Mouse (Mus musculus) bone marrow macrophage, adult 2 months (primary cell): Measurements from ENCODE around the gene Irf2. TPM values are rescaled to one million over a fixed set of nuclear protein-coding genes. Genes with fewer than 3 reads are reported as not detected.

Experiments used
- H3K27ac ChIP-seq: 2 replicates; pipeline ENCODE4 v1.5.1; 2012; ENCODE audit warnings: low read depth, low read length; ENCODE audit not compliant: insufficient read depth
- H3K4me1 ChIP-seq: 2 replicates; pipeline ENCODE4 v1.6.1; 2012; ENCODE audit warnings: low read length; ENCODE audit not compliant: control insufficient read depth, insufficient read depth
- H3K4me3 ChIP-seq: 2 replicates; pipeline ENCODE4 v1.5.1; 2012; ENCODE audit warnings: mild to moderate bottlenecking, low read length, moderate library complexity; ENCODE audit not compliant: insufficient read depth
- CTCF ChIP-seq: IDR thresholded peaks from 2 replicates; pipeline ENCODE4 v1.5.1; 2012; ENCODE audit warnings: low read depth, mild to moderate bottlenecking, low read length, moderate library complexity
- POLR2A ChIP-seq: IDR thresholded peaks from 2 replicates; pipeline ENCODE4 v1.6.1; 2012; ENCODE audit warnings: mild to moderate bottlenecking, low read depth, low read length, borderline replicate concordance
- polyA plus RNA-seq: library from polyadenylated mRNA; stranded (reverse); fragments of >200 nt; gene quantifications from 2 replicates; pipeline ENCODE4 v1.2.4, GENCODE M21; 2012; ENCODE audit not compliant: missing spikeins, insufficient read depth, insufficient read length

Gene Irf2
- polyA plus RNA-seq, 1 experiment: 110 TPM

GRCm38 (mm10) chr8:46752986-46753385 lies 13.5 kb downstream of the Irf2 start:
- Histone ChIP-seq H3K4me1 (peaks cover 21% of the 10 kb centered on the region), H3K27ac (no peak overlapping the region), H3K4me3 (no peak overlapping the region)
- no peak for TF ChIP-seq CTCF
- no peak for TF ChIP-seq POLR2A

GRCm38 (mm10) chr8:46754355-46754754 lies 14.8 kb downstream of the Irf2 start:
- no peak overlapping the region for H3K4me3 ChIP-seq
- no peak overlapping the region for H3K27ac ChIP-seq
- TF ChIP-seq CTCF: no peak
- no peak for TF ChIP-seq POLR2A
- peaks cover 21% of the 10 kb centered on the region for H3K4me1 ChIP-seq

- peaks cover 21% of the 10 kb centered on the region for H3K4me1 ChIP-seq
These were observed 16.3 kb downstream of the Irf2 start for GRCm38 (mm10) chr8:46755731-46756333.

GRCm38 (mm10) chr8:46757613-46758012 lies 18.1 kb downstream of the Irf2 start:
- Histone ChIP-seq H3K4me1 (peaks cover 26% of the 10 kb centered on the region), H3K27ac (no peak overlapping the region)
- no peak for TF ChIP-seq POLR2A
- TF ChIP-seq CTCF: no peak

More at GRCm38 (mm10) chr8:46755731-46756333, 16.3 kb downstream of the Irf2 start:
- no peak overlapping the region for H3K4me3 ChIP-seq
- TF ChIP-seq CTCF (no peak), POLR2A (no peak)
- H3K27ac ChIP-seq: no peak overlapping the region

GRCm38 (mm10) chr8:46758131-46758530 lies 18.6 kb downstream of the Irf2 start:
- TF ChIP-seq CTCF (no peak), POLR2A (no peak)
- H3K27ac ChIP-seq: no peak overlapping the region
- peaks cover 28% of the 10 kb centered on the region for H3K4me1 ChIP-seq
- H3K4me3 ChIP-seq: no peak overlapping the region

More at GRCm38 (mm10) chr8:46757613-46758012, 18.1 kb downstream of the Irf2 start:
- no peak overlapping the region for H3K4me3 ChIP-seq

GRCm38 (mm10) chr8:46758676-46759075 lies 19.1 kb downstream of the Irf2 start:
- no peak overlapping the region for H3K4me3 ChIP-seq
- no peak for TF ChIP-seq POLR2A
- no peak for TF ChIP-seq CTCF
- H3K4me1 ChIP-seq: peaks cover 28% of the 10 kb centered on the region
- no peak overlapping the region for H3K27ac ChIP-seq

GRCm38 (mm10) chr8:46759562-46759961 lies 20.0 kb downstream of the Irf2 start:
- Histone ChIP-seq H3K4me3 (no peak overlapping the region), H3K4me1 (peaks cover 28% of the 10 kb centered on the region), H3K27ac (no peak overlapping the region)
- no peak for TF ChIP-seq CTCF
- TF ChIP-seq POLR2A: no peak

- Histone ChIP-seq H3K4me3 (no peak overlapping the region), H3K4me1 (peaks cover 30% of the 10 kb centered on the region), H3K27ac (no peak overlapping the region)
- TF ChIP-seq POLR2A (no peak), CTCF (no peak)
These were observed 21.2 kb downstream of the Irf2 start for GRCm38 (mm10) chr8:46760701-46761100.

GRCm38 (mm10) chr8:46761454-46761853 lies 21.9 kb downstream of the Irf2 start:
- H3K4me1 ChIP-seq: peaks cover 34% of the 10 kb centered on the region
- no peak overlapping the region for H3K27ac ChIP-seq
- H3K4me3 ChIP-seq: no peak overlapping the region
- no peak for TF ChIP-seq POLR2A
- no peak for TF ChIP-seq CTCF

- Histone ChIP-seq H3K4me1 (peaks cover 50% of the 10 kb centered on the region), H3K27ac (no peak overlapping the region), H3K4me3 (no peak overlapping the region)
- TF ChIP-seq CTCF (no peak), POLR2A (no peak)
These were observed 30.1 kb downstream of the Irf2 start for GRCm38 (mm10) chr8:46769408-46770180.
